Mouse (Mus musculus): ENCODE results near the gene Lpp.

Lpp gene

DNA sequence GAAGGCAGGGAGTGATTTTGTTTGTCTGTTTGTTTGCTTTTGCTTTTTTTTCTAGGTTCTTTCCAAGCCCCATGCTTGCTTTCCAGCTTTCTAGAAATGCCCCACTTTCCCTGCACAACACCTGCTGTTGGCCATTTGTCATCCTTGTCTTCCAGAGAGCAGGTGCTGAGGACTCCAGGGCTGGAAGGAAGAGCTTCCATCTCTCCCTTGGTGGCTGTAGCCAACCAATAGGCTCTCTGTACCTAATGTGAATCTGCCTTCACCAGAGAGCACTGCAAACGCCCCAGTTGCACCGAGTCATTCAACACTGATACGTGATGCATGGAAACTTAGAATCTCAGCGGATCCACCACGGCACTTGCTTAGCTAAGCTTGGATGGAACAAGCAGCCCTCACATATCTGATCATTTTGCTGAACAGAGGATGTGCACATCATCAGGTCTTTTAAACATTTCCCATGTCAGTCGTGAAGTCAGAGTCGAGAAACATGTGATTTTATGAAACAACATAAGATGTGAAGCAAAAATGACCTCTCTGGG is 242.1 kb downstream of the Lpp start:
- peak; percentile 64 to 67 for DNase-seq

DNA sequence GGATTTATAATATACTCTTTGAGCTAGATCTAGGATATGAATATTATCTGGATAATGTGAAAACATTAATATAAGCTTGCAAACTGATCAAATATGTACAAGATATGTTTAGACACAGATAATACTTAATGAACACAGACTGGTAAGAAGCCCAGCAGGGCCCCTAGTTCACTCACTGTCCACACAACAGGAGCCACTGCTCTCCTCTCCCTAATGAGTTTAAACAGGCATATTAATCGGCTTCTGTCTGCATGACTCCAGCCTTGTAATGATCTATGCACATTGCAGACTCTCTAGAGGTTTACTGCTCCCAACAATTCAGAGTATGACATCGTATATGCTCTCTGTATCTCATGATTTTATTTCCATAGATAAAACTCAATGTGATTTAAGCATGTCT is 243.6 kb downstream of the Lpp start:
- no peak for DNase-seq

DNA sequence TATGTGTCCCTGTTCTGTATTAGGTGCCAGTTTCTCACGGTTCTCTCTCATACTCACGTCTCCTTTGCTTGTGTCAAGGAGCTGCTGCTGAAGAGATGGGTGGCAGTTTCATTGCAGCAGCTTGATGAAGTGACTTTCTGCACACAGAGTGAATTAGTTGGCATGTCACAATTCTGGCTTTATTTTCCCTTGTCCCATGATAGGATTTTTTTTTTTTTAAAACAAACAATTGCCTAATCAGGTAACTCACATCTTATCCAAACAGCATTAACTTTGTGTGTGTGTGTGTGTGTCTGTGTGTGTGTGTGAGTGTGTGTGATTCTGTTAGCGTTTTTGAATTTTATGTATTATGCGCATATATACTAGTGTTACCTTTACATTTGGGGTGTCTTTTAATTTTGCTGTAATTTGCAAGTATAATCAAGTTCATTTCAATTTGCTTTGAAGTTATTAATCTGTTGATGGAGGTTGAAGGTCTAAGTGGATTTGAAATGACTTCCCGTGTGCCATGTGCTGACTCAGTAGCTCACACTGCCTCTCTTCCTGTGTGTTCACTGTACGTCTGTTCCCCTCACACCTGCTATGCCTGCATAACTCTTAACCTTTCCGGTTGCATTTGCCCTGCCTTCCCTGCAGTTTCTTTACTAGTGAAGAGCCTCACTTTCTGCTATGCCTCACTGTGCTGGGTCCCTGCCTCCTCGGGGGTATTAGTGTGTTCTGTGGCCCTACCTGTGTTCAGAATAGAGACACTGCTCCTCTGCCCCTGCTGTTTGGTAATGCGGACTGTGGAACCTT is 247.9 kb downstream of the Lpp start:
- no peak for DNase-seq

DNA sequence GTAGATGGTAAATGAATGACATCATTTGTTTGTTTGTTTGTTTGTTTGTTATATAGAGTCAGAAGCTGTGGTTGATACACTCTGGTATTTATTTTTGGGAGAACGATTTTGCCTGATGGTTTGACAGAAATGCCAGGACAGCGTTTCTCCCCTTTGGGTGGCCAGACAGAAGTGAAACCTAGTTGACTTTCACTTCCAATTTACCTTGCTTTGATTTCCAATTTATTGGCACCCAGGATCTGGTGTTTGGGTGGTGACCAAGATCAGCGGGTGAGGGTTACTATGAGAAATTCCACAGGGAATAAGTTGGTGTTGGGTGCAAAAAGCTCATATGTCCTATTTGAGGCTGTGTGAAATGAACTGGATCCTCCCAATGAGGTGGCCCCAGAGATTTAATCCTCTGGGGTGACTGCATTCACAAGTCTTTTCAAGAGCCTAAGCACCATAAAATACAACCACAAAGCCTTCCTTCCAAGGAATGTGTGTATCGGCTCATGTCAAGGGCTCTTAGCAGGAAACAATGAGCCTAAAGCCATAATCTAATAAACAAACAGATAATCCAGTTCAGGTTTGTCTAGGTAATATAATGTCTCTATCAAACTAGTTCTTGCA is 249.8 kb downstream of the Lpp start:
- DNase-seq, result no peak

DNA sequence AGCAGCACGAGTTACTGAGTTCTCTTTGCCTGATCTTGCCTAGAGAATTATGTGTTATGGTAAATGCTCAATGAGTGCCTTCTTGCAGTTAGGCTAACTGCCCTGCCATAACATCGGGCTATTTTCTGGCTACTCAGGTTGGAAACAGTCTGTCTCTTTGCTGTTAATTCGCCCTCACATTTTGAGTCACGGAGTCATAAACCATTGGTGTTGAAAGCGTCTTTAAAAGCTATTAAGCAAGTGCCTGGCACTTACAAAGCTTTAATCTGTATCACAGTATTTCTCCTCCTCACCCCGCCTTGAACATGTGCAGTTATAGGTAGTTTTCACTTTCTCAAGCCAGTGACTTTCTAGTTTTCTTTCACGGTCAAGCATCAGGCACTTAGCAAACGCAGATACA is 250.8 kb downstream of the Lpp start:
- DNase-seq, result no peak

DNA sequence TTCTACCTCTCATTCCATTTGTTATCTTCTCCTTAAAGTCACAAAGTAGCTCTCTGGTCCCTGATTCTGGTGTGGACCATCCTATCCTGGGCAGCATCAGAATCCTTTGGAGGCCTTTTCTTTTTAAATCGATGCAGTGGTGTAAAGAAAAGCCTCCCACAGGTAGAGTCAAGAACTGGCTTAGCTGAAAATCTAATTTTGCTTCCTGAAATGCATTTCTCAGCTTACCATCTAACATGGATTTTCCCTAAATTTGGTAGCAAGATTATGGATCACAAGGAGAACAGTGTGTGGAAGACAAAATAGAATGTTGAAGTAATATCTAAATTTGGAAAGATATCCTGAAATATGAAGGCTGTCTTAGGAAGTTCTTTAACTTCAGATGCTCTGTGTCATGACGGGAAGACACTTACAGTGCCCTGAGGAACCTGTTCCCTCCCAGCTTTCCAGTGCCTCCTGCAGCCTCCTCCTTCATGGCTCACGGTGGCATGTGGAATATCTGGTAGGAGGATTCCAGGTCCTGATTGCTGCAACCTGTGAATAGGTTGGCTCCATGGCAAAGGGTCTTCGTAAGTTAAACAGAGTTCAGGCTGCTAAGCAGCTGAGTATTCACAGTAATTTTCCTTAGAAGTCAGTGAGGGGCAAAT is 251.6 kb downstream of the Lpp start:
- DNase-seq, result no peak

DNA sequence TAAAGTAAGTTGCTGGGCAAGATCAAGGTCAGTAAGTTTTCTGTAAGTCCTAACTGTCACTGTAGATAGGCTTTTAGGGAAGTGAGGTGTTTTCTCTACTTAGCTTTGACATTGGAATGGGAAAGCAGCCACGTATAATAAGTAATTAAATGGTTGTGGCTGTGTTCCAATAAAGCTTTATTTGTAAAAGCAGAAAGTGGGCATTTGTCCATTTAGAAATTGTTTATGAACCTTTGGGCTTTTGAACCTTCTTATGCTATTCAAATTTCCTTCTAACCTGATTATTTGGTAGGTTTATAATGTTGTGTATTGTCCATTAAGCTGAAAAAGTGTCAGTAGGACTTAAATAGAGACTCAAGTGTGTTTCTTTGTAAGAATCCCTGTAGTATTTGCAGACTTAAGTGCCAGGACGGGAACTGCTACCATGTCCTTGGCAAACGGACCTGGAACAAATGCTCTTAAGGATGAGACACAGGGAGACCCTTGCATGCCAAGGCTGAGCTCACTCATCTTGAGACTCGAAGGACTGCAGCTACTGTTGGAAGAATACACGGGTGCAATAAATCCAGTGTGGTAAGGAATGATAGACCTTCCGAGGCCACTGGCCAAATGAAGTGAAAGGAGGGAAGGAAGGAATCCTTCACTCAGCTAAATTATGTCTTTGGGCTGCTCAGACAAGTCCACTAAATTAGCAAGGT is 252.7 kb downstream of the Lpp start:
- no peak for DNase-seq

DNA sequence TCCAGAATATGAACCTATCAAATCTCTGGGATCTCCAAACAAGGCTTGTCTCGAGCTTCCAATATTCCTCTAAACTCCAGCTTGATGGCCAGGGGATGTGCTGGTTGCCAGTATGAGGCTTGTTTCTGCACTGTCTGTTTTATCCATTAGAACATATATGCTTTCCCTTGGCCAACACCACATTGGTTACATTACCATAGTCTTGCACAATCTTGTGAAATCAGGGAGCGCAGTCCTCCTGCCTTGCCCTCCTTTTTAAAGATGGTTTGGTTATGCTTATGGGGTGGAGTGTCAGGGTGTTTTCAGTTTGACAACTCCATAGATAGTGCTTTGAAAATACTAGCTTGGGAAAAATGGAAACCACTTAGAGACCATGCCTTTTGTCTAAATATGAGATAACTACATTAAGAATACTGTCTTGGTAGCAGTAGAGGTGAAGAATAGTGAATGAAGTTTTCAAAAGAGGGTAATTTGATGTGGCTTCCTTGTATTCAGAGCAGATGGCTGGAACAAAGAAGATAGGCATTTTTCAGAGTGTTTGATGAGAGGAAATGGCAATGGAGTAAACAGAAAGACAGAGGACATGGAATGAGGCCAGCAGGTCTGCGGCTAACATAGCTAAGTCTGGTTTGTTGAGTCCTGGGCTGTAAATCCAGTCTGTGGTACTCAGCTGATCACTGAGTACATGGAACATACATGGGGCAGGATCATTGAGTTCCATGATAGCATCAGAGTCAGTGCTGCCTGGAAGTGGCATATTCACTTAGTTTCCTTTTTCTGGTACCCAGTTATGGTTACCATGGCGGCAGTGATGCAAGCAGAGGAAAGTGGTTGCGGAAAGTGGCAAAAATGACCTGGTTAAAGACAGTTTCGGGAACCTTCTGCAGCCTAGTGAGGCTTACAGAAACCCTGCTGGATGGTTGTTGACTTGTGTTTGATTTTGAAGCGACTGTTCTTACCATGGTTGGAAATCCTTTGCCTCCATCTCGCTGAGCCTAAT is 258.6 kb downstream of the Lpp start:
- no peak for DNase-seq

DNA sequence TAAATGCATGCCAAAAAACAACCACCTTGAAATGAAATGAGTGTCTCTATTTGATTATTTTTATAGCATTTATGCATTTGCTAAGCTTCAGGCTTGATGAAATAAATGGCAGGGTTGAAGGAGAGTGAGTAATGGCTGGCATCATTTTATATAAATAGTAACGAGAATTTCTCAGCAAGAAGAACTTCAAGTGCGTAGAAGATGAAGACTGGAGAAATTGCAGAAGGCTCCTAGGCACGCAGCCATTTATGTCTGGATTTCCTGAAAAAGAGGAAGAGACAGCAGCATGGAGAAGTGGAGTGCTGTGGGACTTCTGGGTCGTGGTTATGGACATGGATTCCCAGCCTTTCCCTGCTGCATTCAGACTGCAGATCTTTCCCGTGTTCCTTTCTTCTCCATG is 259.7 kb downstream of the Lpp start:
- DNase-seq, result peak in 1 of 2 experiments; percentile 20

DNA sequence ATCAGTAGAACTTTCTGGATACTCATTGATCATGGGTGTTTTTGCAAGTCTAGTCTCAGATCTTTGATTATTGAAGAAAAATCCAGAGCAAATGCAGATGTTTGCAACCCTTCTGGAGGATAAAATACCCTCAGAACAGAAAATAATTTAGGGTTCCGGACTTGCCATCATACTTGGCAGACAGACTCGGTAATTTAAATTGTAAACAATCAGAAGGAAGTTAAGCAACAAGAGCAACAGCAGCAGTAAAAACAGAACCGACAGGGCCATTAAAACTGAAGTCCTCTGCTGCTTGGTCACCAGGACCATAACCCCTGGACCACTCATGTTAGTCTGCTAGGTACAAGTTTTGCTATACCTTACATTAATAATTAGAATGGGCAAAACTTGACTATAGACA is 261.8 kb downstream of the Lpp start:
- no peak for DNase-seq

DNA sequence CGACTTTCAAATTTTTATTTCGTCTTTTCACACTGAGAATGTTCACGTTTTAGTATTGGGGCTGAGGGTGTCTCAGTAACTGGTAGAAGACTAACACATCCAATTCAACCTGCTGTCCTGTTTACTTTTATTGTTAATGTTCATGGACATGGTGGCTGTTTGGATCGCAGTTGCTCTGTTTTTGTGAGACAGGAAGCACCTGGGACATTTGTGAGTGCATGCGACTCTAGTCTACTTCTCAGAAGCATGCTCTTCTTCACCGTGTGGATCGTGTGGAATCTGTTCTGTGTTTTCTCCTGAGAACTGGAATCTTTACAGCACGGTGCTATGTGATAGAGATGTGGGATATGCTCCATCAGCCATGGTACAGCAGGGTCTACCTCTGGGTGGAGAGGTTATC is 262.7 kb downstream of the Lpp start:
- no peak for DNase-seq

DNA sequence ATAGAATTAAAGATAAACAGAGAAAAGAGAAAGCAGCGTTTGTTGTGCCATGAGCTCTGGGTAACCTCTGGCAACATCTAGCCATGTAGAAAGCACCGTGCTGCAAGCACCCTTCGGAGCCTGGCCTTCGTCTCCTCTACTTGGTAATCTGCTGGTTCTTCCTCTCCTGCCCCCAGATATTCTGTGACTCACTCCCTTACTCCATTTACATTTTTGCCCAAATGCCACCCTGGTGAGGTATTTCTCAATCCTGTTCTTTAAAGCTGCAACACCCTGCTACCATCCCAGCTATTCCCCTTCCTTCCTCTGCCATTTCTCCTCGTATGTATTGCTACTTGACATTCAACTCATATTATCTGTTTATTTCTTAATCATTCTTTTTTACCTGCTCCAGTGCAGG is 263.4 kb downstream of the Lpp start:
- DNase-seq, result no peak

DNA sequence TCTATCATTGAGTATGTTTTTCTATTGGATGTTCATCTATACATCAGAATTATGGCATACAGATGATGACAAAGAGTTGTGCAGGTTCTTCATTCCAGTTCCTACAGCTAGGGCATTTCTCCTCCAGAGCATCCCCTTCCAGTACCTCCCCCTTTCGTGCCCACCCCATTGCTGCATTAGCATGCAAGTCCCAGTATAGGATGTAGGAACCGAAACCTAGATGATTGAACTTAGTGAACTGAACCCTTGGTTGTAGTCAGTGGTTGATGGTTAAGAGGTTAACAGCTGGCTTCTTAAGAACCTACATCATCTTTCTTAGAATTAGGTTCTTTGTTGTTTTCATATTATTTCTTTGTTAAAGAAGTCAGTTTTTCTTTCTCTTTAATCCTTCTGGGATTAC is 265.7 kb downstream of the Lpp start:
- DNase-seq, result no peak

DNA sequence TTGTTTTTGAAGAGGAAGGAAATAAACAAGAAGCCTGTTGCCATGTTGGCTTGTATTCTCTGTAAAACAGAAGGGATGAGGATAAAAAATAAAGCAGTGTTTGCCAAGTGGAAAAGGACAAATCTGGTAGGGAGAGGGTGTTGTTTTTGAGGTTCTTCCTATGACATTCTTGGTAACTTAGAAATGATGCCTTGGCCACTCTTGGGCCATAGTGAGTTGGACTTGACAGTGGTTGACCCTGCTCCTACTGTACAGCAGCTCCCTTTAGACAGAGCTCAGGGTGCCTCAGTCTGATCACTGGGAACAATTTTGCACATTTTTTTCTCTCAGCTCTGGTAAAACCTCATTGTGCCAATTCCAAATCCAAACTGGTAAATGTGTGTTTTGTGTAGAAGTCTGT is 270.8 kb downstream of the Lpp start:
- no peak for DNase-seq

DNA sequence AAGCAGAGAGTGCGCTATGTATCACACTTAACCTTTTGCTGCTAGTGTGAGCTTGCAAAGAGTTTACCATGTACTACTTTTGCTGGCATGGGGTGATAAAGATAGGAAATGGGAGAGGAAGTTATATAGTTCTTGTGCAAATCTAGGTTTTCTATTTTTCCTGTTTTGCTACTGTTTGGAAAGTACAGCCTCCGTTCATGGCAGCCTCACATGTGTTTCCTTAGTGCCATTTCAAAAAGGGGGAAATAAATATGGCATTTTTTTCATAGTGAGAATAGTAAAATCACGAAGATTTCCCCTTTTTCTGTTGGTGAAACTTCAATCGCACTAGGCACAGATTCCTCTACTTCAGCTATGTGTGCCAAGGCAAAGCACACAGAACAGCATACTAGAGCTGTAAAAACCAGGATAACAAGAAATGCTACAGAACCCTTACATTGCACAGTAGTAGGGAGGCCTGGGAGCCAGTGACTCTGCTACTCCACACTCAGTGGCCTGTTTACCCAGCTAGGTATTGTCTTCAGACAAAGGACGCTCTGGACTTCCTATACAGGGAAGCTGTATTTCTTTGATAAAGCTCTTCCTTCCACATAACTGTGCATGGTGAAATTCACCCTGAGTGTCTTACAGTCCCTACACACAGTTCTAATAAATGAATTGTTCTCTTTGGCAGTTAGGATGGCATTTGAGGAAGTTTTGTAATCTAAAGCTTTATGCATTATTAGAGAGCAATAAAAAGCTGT is 276.6 kb downstream of the Lpp start:
- DNase-seq, result no peak

DNA sequence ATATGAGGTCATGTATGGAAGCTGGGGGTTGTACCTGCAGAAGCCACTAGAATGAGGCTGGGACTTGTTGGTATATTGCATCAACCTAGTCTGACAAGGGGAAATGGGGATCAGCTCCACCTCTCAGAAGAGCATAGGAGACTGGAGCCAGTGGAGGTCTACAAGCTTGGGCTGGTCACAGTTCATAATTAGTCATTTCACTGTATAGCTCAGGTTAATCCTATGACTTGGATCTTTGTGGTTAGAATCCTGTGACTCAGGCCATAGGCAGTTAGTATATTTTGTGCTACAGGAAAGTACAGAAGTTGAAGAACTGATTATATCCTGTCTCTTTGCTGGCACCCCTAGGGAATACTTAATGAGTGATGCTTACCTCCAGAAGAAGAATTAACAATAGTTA is 285.6 kb downstream of the Lpp start:
- no peak for DNase-seq

DNA sequence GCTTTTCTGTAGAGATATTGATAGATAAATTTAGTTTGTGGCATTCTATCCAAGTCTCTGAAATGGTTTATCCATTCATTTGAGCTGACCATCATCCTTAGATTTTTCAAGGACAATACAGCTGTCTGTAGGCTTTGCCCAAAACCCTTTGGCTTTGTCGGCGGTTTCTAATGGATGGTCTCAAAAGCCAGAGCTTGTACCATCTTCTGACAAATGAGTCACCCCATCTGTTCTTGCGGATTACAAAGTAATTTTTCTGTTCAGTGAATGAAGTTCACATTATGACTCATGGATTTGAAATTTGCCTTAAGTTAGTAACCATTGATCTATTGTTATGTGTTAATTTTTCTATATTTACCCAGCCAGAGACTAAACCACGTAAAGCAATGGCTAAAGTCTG is 301.8 kb downstream of the Lpp start:
- DNase-seq, result no peak

DNA sequence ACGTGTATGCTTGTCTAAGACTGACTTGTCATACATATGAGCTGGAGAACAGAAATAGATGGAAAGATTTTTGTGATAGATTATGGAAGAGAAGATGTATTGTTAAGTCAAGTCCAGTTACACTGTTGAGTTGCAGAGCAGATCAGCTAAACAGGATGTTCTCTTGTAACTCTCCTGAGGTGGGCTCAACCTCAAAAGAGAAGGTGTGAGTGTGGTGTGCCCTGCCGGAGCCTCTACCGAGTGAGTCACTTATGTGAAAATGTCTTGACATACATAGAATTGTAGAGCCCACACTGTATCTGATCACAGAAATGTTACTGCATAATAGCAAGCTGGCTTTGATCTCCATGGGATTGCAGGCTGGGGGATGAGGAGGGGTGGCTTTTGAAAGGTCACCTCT is 310.9 kb downstream of the Lpp start:
- DNase-seq, result no peak

DNA sequence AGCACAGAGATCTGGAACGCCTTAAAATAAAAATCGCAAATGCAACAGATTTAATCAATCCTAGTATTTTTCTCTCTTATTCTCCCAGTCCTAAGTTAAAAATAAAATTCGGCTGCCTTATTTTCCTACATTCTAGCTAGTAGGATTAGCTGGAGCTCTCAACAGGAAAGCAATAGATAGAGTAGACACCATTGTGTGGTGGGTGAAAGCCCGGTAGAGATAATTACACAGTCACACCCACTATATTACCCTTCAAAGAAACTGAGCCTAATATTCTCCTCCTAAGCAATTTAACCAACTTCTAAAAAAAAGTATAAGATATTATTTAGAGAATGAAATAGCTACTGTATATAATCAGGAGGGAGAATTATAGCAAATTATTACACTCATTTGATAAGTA is 330.3 kb downstream of the Lpp start:
- no peak for DNase-seq

DNA sequence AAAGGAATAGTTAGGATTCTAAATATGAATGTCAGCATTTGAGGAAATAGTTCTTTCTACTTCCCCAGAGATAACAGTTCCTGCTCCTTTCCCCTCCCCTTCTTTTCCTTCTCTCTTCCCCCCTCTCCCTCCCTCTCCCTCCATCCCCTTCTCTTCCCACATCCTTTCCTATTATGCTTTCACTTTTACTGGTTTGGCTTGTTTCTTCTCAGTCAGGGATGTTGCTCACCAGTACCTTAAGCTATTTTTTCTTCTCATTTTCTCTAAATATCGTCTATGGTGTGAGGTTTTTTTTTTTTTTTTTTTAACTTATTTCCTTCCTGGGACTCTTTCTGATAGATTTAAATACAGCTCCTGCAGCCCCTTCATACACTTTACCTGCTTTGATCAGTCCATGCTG is 339.4 kb downstream of the Lpp start:
- DNase-seq, result no peak

DNA sequence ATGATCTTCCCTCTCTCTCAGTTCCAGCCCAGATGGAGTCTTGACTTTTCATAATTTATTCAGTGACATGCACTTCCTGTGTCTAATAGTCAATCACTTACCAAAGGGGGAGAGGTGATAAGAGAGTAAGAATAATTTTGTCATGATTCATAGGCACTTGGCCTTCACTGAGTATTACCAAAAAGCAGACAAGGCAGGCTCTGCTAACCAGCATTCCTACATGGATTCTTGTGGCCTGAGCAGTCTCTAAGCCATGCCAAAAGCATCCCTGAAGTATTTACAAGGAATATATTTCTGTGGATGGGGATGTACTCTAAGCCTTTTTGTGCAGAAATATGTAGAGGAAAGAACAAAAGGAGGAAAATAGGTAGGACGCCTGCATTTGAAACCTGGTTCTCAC is 340.0 kb downstream of the Lpp start:
- DNase-seq, result no peak
